Mouse (Mus musculus) embryo, embryonic 11 days (tissue): Measurements from ENCODE around the gene Gm17067.
"Not testable (repeated sequence)": the region's sequence is repeated elsewhere in the genome, so short reads cannot be mapped to it uniquely, and the experiment has no call there.

Experiments used
- DNase-seq: peaks from one replicate; pipeline ENCODE4 v3.0.0-alpha.2; 2015

The Gm17067 gene

DNA sequence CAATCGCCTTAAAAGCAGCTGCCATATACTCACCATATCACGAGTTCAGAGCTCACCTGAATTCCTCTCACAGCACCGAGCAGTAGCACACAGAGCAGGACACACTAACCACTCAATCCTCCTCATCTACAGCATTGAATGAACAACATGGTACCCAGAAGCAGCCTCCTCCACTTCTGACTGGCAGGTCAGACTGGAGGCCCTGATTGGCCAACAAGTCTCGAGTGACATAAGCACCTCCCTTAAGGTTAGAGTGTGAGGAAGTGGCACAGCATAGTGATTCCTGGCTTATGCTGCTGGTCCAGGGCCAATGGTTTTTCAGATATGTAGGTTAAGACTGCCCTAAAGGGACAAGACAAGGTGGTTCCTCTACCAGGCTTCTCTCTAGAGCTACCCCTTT is at the start of gene Gm17067:
TSS of gene Gm17067 (minus strand) at position 101 of the 400 bp plus-strand sequence.
- DNase-seq: not testable (repeated sequence)

DNA sequence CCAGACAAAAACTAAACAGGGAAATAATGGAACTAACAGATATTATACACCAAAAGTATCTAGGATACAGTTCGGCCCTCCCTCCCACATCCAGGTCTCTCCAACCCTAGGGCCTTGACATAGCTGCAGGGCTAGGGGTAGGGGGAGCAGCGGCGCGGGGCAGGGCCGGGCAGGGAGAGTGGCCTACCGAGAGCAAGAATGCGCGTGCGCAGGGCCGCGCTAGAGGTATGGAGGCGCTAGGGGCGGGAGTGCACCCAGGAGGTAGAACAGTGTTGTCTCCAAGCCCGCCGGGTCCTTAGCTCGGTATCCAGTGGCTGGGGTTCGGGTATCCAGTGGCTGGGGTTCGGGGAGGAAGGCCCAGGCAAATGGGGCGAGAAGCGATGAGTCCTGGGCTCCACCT is 23.0 kb upstream of the Gm17067 start:
- DNase-seq: no peak

DNA sequence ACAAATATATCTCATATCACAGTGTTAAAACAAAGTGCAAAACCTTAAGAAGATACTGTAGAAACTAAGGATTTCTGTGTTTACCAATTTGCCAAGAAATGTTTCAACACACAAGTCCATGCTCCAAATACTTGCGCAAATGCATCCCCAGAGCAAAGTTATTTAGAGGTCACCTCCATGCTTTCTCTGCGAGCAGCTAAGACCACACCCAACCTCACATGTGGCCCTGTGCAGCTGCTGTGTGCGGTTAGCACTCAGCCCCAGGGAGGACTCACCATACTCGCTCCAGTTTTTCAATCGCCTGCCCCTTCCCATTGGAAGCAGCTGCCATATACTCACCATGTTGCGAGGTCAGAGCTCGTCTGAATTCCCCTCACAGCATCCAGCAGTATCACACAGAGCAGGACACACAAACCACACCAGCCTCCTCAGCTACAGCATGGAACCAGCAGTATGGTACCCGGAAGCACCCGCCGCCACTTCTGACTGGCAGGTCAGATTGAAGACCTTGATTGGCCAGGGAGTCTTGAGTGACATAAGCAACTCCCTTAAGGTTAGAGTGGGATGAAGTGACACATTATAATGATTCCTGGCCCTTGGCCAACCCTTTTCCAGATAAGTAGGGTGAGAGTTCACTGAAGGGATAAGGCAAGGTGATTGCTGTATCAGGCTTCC is 11.9 kb upstream of the Gm17067 start:
- DNase-seq: no peak

DNA sequence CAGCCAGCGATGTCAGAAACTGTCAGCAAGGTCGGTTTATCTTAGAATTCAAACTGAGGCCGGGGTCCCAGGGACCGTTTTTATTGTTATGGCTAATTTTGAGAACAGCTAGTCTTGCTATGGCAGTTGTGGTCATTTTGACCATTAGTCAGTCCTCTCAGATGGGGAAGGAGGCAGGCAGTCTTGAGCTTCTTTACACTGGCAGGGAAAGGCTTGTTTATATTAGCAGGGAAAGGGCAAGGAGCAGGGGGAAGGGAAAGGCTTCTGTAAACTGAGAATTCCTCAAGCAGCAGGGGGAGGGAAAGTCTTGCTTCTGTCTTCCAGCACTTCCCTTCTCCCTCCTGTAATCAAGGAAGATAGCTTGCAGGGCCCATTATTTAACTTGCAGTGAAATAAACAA is 33.6 kb downstream of the Gm17067 start:
- peak; percentile 49 for DNase-seq

DNA sequence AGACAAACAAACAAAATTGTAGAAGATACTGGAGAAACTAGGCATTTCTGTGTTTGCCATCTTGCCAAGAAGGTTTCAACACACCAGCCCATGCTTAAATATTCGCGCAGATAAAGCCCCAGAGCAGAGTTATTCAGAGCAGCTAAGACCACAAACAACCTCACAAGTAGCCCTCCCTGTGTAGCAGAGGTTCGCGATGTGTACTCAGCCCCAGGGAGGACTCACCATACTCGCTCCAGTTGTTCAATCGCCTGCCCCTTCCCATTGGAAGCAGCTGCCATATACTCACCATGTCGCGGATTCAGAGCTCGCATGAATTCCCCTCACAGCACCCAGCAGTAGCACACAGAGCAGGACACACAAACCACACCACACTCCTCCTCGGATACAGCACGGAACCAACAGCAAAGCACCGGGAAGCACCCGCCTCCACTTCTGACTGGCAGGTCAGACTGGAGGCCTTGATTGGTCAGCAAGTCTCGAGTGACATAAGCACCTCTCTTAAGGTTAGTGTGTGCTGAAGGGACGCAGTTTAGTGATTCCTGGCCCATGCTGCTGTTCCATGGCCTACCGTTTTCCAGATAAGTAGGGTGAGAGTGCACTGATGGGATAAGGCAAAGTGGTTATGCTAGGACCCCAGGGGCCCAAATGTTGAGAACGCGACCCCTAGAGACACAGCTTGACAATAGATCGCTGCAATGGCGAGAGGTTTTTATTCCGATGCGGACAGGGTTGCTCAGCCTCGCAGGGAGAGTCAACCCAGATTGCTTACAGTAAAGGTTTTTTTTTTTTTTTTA is 34.3 kb downstream of the Gm17067 start, which contains the start of gene Zfp975:
TSS of gene Zfp975 (minus strand) at position 381 of the 797 bp plus-strand sequence.
- peak; percentile 80 for DNase-seq

DNA sequence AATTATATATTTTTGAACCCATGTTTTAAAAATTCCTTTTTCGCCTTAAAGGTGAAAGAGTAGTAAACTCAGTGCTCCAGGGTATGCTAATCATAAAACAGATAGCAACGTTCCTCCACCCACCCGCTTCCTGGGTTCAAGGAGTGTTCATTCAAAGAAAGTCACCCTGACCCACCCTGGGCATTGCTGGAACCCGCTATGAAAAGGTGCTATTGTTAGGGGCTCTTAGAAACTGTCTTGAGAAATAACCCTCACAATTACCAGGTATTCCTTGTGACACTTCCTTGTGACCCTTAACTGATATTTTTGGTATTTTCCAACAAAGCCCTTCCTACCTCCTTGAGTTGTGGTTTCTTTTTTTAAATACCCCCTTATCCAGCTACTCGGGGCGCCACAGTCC is 46.7 kb downstream of the Gm17067 start:
- not testable (repeated sequence) for DNase-seq

DNA sequence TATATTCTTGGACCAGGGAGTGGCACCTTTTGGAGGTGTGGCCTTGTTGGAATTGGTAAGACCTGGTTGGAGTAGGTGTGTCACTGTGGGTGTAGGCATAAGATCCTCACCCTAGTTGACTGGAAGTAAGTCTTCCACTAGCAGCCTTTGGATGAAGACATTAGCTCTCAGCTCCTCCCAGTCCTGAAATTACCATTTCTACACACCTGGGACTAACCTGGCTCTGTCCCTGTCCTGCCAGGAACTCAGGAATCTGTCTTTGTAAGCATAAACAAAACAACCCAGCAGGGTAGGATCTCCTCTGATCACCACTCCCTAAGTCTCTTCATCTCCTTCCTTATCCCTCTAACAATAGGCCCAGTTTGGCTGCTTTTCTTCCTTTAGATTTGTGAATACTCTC is 47.2 kb downstream of the Gm17067 start:
- DNase-seq: not testable (repeated sequence)

DNA sequence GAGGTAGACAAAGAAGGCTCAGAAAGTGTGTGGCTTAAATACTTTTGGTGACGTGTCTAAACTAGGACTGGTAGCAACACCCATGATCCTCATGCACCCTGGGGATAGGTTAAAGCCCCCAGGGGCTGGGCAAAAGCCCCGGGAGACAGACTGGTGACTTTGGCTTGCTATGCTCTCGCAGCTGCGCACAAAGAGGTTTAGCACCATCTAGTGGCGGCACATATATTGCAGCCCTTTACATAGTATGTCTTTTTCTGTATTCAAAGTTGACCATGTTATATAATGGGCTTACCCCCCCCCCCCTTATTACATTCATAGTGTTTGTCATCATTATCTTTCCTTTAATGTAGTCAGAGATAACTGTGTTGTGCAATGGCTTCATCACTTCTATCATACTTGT is 66.7 kb downstream of the Gm17067 start:
- DNase-seq: not testable (repeated sequence)
